Mouse (Mus musculus) CH12.LX (cell line): ENCODE results near the gene Slc9a1. TPM values are rescaled to one million over a fixed set of nuclear protein-coding genes. Genes with fewer than 3 reads are reported as not detected.

Experiments
- DNase-seq: peaks from one replicate; pipeline ENCODE4 v3.0.0-alpha.2; 2013; ENCODE audit errors: extremely low read depth
- H3K27ac ChIP-seq: 2 replicates; pipeline ENCODE4 v1.5.1; 2012; ENCODE audit warnings: low read depth, mild to moderate bottlenecking, control low read depth, moderate library complexity; ENCODE audit not compliant: insufficient read depth
- H3K27me3 ChIP-seq: replicated peaks from 2 replicates; pipeline ENCODE3; 2012; ENCODE audit warnings: inconsistent platforms
- H3K36me3 ChIP-seq, 2 experiments: replicated peaks in 1 of 2; 2 replicates each; pipeline versions ENCODE3 to v1.6.1; 2012; ENCODE audit warnings: inconsistent platforms in 1 of 2, low read length in 1 of 2, mild to moderate bottlenecking in 1 of 2, mixed read lengths in 1 of 2, moderate library complexity in 1 of 2; ENCODE audit not compliant: control insufficient read depth in 1 of 2, insufficient read depth in 1 of 2
- H3K4me1 ChIP-seq, 2 experiments: 2 replicates each; pipeline ENCODE4 v1.6.1; 2012; ENCODE audit warnings: inconsistent platforms in 1 of 2, moderate library complexity in 1 of 2; ENCODE audit not compliant: insufficient read depth in 2 of 2, control insufficient read depth in 1 of 2
- H3K4me2 ChIP-seq: 2 replicates; pipeline ENCODE4 v1.6.1; 2012; ENCODE audit warnings: low read depth, mild to moderate bottlenecking, control low read depth; ENCODE audit not compliant: poor library complexity, insufficient read depth, severe bottlenecking
- H3K4me3 ChIP-seq, 3 experiments: fragments of 150-350 bp in 1 of 3; sonication (generic) in 1 of 3; replicated peaks in 1 of 3; 2 replicates each; pipeline versions ENCODE3 to v1.5.1; 2011 to 2012; ENCODE audit warnings: low read depth in 2 of 3, low read length in 2 of 3, mild to moderate bottlenecking in 2 of 3, moderate library complexity in 2 of 3, control low read depth in 1 of 3, improper control_type of control experiment in 1 of 3, inconsistent platforms in 1 of 3, mixed read lengths in 1 of 3; ENCODE audit not compliant: poor library complexity in 1 of 3
- H3K79me2 ChIP-seq: replicated peaks from 2 replicates; pipeline ENCODE4 v1.6.1; 2012; ENCODE audit warnings: mild to moderate bottlenecking, moderate library complexity; ENCODE audit not compliant: control insufficient read depth, poor library complexity, insufficient read depth, severe bottlenecking; ENCODE audit errors: extremely low read depth
- H3K9ac ChIP-seq: 2 replicates; pipeline ENCODE4 v1.6.1; 2012; ENCODE audit warnings: low read depth, mild to moderate bottlenecking, control low read depth, moderate library complexity; ENCODE audit not compliant: insufficient read depth
- H3K9me3 ChIP-seq: replicated peaks from 2 replicates; pipeline ENCODE3; 2012; ENCODE audit warnings: low read length, inconsistent platforms, mixed read lengths
- BHLHE40 ChIP-seq: IDR thresholded peaks from 2 replicates; pipeline ENCODE4 v1.6.1; 2011; ENCODE audit warnings: mild to moderate bottlenecking, low read depth, low read length, improper control_type of control experiment
- CHD1 ChIP-seq: IDR thresholded peaks from 2 replicates; pipeline ENCODE4 v1.6.1; 2012; ENCODE audit warnings: low read depth, low read length, improper control_type of control experiment, inconsistent platforms
- CTCF ChIP-seq, 2 experiments: IDR thresholded peaks in 1 of 2; conservative IDR thresholded peaks in 1 of 2; 2 replicates each; pipeline ENCODE4 v1.5.1; 2011 to 2012; ENCODE audit warnings: low read depth in 2 of 2, low read length in 2 of 2, improper control_type of control experiment in 1 of 2, inconsistent platforms in 1 of 2, mild to moderate bottlenecking in 1 of 2, moderate library complexity in 1 of 2
- E2F4 ChIP-seq: IDR thresholded peaks from 2 replicates; pipeline ENCODE4 v1.6.1; 2011; ENCODE audit warnings: low read depth, low read length, improper control_type of control experiment; ENCODE audit not compliant: insufficient replicate concordance
- ETS1 ChIP-seq: conservative IDR thresholded peaks from 2 replicates; pipeline ENCODE4 v1.6.1; 2012; ENCODE audit warnings: low read depth, mild to moderate bottlenecking, inconsistent platforms, low read length, improper control_type of control experiment, moderate library complexity
- JUND ChIP-seq: conservative IDR thresholded peaks from 2 replicates; pipeline ENCODE4 v1.6.1; 2011; ENCODE audit warnings: low read depth, low read length, improper control_type of control experiment
- KAT2A ChIP-seq: IDR thresholded peaks from 2 replicates; pipeline ENCODE4 v1.6.1; 2012; ENCODE audit warnings: low read length, improper control_type of control experiment, inconsistent platforms; ENCODE audit not compliant: insufficient replicate concordance
- MAX ChIP-seq: IDR thresholded peaks from 2 replicates; pipeline ENCODE4 v1.6.1; 2011; ENCODE audit warnings: low read length, improper control_type of control experiment
- MAZ ChIP-seq: IDR thresholded peaks from 2 replicates; pipeline ENCODE4 v1.6.1; 2012; ENCODE audit warnings: low read depth, mild to moderate bottlenecking, inconsistent platforms, low read length, improper control_type of control experiment, moderate library complexity
- MXI1 ChIP-seq: IDR thresholded peaks from 2 replicates; pipeline ENCODE4 v1.6.1; 2011; ENCODE audit warnings: mild to moderate bottlenecking, low read depth, low read length, improper control_type of control experiment
- NRF1 ChIP-seq: IDR thresholded peaks from 2 replicates; pipeline ENCODE4 v1.6.1; 2014; ENCODE audit warnings: low read depth, mild to moderate bottlenecking, inconsistent platforms, low read length, improper control_type of control experiment, moderate library complexity
- POLR2A ChIP-seq: IDR thresholded peaks from 2 replicates; pipeline ENCODE4 v1.6.1; 2011; ENCODE audit warnings: low read depth, mild to moderate bottlenecking, improper control_type of control experiment, low read length
- POLR2AphosphoS2 ChIP-seq: IDR thresholded peaks from 2 replicates; pipeline ENCODE4 v1.6.1; 2011; ENCODE audit warnings: low read depth, low read length, improper control_type of control experiment
- RAD21 ChIP-seq: IDR thresholded peaks from 2 replicates; pipeline ENCODE4 v1.6.1; 2011; ENCODE audit warnings: low read depth, mild to moderate bottlenecking, low read length, improper control_type of control experiment, moderate library complexity
- SIN3A ChIP-seq: IDR thresholded peaks from 2 replicates; pipeline ENCODE4 v1.6.1; 2012; ENCODE audit warnings: low read length, improper control_type of control experiment, inconsistent platforms
- SMC3 ChIP-seq: IDR thresholded peaks from 2 replicates; pipeline ENCODE4 v1.6.1; 2011; ENCODE audit warnings: low read depth, low read length, improper control_type of control experiment
- TBP ChIP-seq: conservative IDR thresholded peaks from 2 replicates; pipeline ENCODE4 v1.6.1; 2011; ENCODE audit warnings: low read depth, low read length, improper control_type of control experiment
- UBTF ChIP-seq: IDR thresholded peaks from 2 replicates; pipeline ENCODE4 v1.6.1; 2012; ENCODE audit warnings: low read depth, mild to moderate bottlenecking, inconsistent platforms, low read length, improper control_type of control experiment, moderate library complexity
- USF1 ChIP-seq: IDR thresholded peaks from 2 replicates; pipeline ENCODE4 v1.6.1; 2014; ENCODE audit warnings: low read depth, mild to moderate bottlenecking, inconsistent platforms, low read length, improper control_type of control experiment
- USF2 ChIP-seq: conservative IDR thresholded peaks from 2 replicates; pipeline ENCODE4 v1.6.1; 2011; ENCODE audit warnings: low read depth, low read length, improper control_type of control experiment
- ZC3H11A ChIP-seq: IDR thresholded peaks from 2 replicates; pipeline ENCODE4 v1.6.1; 2012; ENCODE audit warnings: low read depth, mild to moderate bottlenecking, inconsistent platforms, low read length, improper control_type of control experiment
- ZKSCAN1 ChIP-seq: IDR thresholded peaks from 2 replicates; pipeline ENCODE4 v1.6.1; 2012; ENCODE audit warnings: low read depth, inconsistent platforms, low read length, improper control_type of control experiment, borderline replicate concordance
- ZMIZ1 ChIP-seq: IDR thresholded peaks from 2 replicates; pipeline ENCODE4 v1.6.1; 2012; ENCODE audit warnings: low read depth, mild to moderate bottlenecking, inconsistent platforms, low read length, improper control_type of control experiment
- ZNF384 ChIP-seq: IDR thresholded peaks from 2 replicates; pipeline ENCODE4 v1.6.1; 2012; ENCODE audit warnings: low read depth, low read length, improper control_type of control experiment, inconsistent platforms
- dilution Hi-C: fragments of 300-500 bp; cut with MboI; formaldehyde crosslinking; loops from 2 replicates; pipeline ENCODE4 v1.14.3; 2020; ENCODE audit warnings: low sequenced_read_pairs; ENCODE audit not compliant: extremely low pct_unique_long_range_greater_than_20kb, extremely low pct_ligation_motif_present
- in situ Hi-C: fragments of 300-500 bp; cut with MboI; formaldehyde crosslinking; loops from 3 replicates; pipeline ENCODE4 v1.14.3; 2019; ENCODE audit warnings: low sequenced_read_pairs, low pct_ligation_motif_present, low pct_unique_long_range_greater_than_20kb, mixed read lengths
- polyA plus RNA-seq: library from polyadenylated mRNA; unstranded; fragments of >175 nt; gene quantifications from 2 replicates; pipeline ENCODE4 v1.2.1, GENCODE M21; 2012; ENCODE audit warnings: low read depth; ENCODE audit not compliant: insufficient read length
- total RNA-seq, 2 experiments: library from RNA; depleted of rRNA; stranded (reverse); fragments of 300-350 nt in 1 of 2; fragments of >200 nt in 1 of 2; gene quantifications; 2 replicates each; pipeline ENCODE4 v1.2.3; 2012 to 2014

Gene Slc9a1
- total and polyA plus RNA-seq, 3 experiments = 0.66 to 16.7 (median 4.7) TPM

- Histone ChIP-seq H3K27me3 (no peaks in the 10 kb centered on the region), H3K27ac (no peak overlapping the region), H3K79me2 (no peaks in the 10 kb centered on the region), H3K9me3 (no peaks in the 10 kb centered on the region), H3K36me3 (no peaks in the 10 kb centered on the region), H3K9ac (no peak overlapping the region), H3K4me2 (no peak overlapping the region), H3K4me1 (peaks cover 6 to 7% of the 10 kb centered on the region in 2 experiments), H3K4me3 (no peak overlapping the region)
- DNase-seq = no peak
- TF ChIP-seq ZC3H11A = no peak
- TF ChIP-seq USF2 = no peak
- TF ChIP-seq UBTF = no peak
- no peak for TF ChIP-seq TBP
- no peak for TF ChIP-seq USF1
- TF ChIP-seq JUND = no peak
- no peak for TF ChIP-seq ZKSCAN1
- no peak for TF ChIP-seq SIN3A
- no peak for TF ChIP-seq RAD21
- dilution Hi-C loops (no loop called here), in situ Hi-C loops (no loop called here)
Measured at GRCm38 (mm10) chr4:133432560-133433171, 63.2 kb downstream of the Slc9a1 start.

GRCm38 (mm10) chr4:133435921-133436320 is 66.4 kb downstream of the Slc9a1 start:
- Histone ChIP-seq H3K27me3 (peaks cover 3% of the 10 kb centered on the region), H3K9me3 (no peaks in the 10 kb centered on the region), H3K79me2 (no peaks in the 10 kb centered on the region), H3K4me3 (no peak overlapping the region), H3K9ac (no peak overlapping the region), H3K4me1 (peaks cover 15 to 20% of the 10 kb centered on the region in 2 experiments), H3K36me3 (no peaks in the 10 kb centered on the region), H3K27ac (no peak overlapping the region), H3K4me2 (no peak overlapping the region)
- TF ChIP-seq CHD1 = no peak
- TF ChIP-seq BHLHE40 = no peak
- TF ChIP-seq MAX = no peak
- no peak for TF ChIP-seq ZNF384
- no peak for TF ChIP-seq POLR2AphosphoS2
- no peak for TF ChIP-seq POLR2A
- no peak for TF ChIP-seq NRF1
- no peak for TF ChIP-seq ETS1
- no peak for TF ChIP-seq MXI1
- no peak for TF ChIP-seq USF1
- no peak for TF ChIP-seq KAT2A
- TF ChIP-seq ZMIZ1 = no peak
- no peak for TF ChIP-seq MAZ
- no peak for TF ChIP-seq SMC3
- TF ChIP-seq CTCF (conservative IDR thresholded peaks at IDR 0.05 in 1 of 2, IDR thresholded peaks at IDR 0.05 in 1 of 2; ENCODE audit: low read depth in 2 of 2, low read length in 2 of 2) = no peak
- TF ChIP-seq USF2 = no peak
- no peak for TF ChIP-seq ZC3H11A
- no peak for TF ChIP-seq E2F4
- in situ Hi-C loops = no loop called here
- dilution Hi-C loops = no loop called here
- no peak for DNase-seq
